Mouse (Mus musculus): ENCODE results near the gene St5.

Gene St5

GRCm38 (mm10) chr7:109523741-109524441 lies 179.5 kb downstream of the St5 start:
- DNase-seq: no peak

- DNase-seq: no peak
These were observed 180.1 kb downstream of the St5 start for GRCm38 (mm10) chr7:109523304-109523703.

GRCm38 (mm10) chr7:109522084-109522483 lies 181.3 kb downstream of the St5 start:
- DNase-seq: no peak

- DNase-seq: no peak
These were observed 183.5 kb downstream of the St5 start for GRCm38 (mm10) chr7:109519936-109520335.

GRCm38 (mm10) chr7:109518838-109519696 lies 184.3 kb downstream of the St5 start, which contains the start of gene Rpl27a:
TSS of gene Rpl27a (plus strand) at chr7:109519147.
- peak; percentile 99 for DNase-seq

- no peak for DNase-seq
These were observed 185.2 kb downstream of the St5 start for GRCm38 (mm10) chr7:109518036-109518681.

GRCm38 (mm10) chr7:109516500-109516899 lies 186.9 kb downstream of the St5 start:
- DNase-seq: no peak

- no peak for DNase-seq
These were observed 191.6 kb downstream of the St5 start for GRCm38 (mm10) chr7:109511838-109512237.

- peak; percentile 33 for DNase-seq
These were observed 192.6 kb downstream of the St5 start for GRCm38 (mm10) chr7:109510799-109511198.

GRCm38 (mm10) chr7:109508034-109508433 lies 195.4 kb downstream of the St5 start, which contains the start of gene Trim66:
TSS of gene Trim66 (minus strand) at chr7:109508134.
- DNase-seq: no peak

GRCm38 (mm10) chr7:109507572-109507971 lies 195.8 kb downstream of the St5 start:
- no peak for DNase-seq

GRCm38 (mm10) chr7:109507119-109507518 lies 196.3 kb downstream of the St5 start:
- no peak for DNase-seq

- DNase-seq: no peak
These were observed 205.9 kb downstream of the St5 start for GRCm38 (mm10) chr7:109497507-109497906.

- DNase-seq: no peak
These were observed 209.8 kb downstream of the St5 start for GRCm38 (mm10) chr7:109493319-109494316.

- DNase-seq: no peak
These were observed 210.6 kb downstream of the St5 start for GRCm38 (mm10) chr7:109492616-109493318.

GRCm38 (mm10) chr7:109484221-109484620 lies 219.2 kb downstream of the St5 start:
- no peak for DNase-seq

GRCm38 (mm10) chr7:109480765-109481197 lies 222.6 kb downstream of the St5 start:
- peak; percentile 10 for DNase-seq

- no peak for DNase-seq
These were observed 225.5 kb downstream of the St5 start for GRCm38 (mm10) chr7:109477926-109478325.

Measured in kidney, adult 9 months (tissue).